Mouse (Mus musculus) c-Kit-positive CD71-negative TER-119-negative erythroid progenitor cells, embryonic 14.5 days (primary cell): ENCODE measurements around the gene Pparg.

Source experiments
- DNase-seq: peaks from one replicate; pipeline ENCODE4 v3.0.0-alpha.2; 2013; ENCODE audit warnings: low read depth

Gene Pparg

DNA sequence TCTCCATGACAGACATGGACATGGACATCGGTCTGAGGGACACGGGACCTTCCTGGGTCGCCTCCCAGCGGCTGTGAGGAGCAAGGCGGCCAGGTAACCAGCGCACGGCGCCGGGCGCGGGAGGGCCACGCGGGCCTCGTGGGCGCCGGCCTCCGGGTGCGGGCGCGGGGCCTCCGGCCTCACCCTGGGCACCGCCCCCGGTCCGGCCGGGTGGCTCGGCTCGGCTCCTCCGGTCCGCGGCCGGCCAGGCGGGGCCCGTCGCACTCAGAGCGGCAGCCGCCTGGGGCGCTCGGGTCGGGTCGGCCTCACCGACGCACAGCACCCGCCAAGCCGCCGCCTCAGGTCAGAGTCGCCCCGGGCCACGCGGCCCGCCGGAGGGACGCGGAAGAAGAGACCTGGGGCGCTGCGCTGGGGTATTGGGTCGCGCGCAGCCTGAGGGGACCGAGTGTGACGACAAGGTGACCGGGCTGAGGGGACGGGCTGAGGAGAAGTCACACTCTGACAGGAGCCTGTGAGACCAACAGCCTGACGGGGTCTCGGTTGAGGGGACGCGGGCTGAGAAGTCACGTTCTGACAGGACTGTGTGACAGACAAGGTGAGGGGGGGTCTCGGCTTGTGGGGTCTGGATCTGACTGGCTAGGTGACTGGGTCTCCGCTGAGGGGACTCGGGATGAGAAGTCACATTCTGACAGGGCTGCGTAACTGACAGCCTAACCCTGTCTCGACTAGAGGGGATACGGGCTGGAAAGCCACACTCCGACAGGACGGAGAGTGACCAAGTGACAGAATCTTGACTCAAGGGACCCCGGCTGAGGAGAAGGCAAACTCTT lies at the start of gene Pparg:
TSS of gene Pparg (plus strand) at position 176 of the 830 bp plus-strand sequence.
- peak; percentile 30 for DNase-seq

DNA sequence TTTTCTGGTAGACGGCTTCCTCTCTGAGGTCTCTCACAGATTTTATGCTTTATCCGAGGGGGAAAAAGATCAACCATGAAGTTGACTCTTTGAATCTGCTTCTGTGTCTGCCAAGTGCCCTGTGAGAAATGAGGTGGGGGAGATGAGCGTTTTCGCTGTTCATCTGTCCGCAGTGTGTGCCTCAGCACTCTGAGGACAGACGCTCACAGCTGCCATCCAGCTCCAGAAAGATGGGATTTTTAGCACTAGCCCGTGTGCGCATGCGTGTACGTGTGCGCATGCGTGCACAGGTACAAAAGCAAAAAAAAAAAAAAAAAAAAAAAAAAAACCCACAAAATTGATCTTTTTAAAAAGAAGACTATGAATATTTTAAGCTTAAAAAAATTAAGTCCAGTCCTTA lies 48.0 kb upstream of the Pparg start:
- DNase-seq: no peak

DNA sequence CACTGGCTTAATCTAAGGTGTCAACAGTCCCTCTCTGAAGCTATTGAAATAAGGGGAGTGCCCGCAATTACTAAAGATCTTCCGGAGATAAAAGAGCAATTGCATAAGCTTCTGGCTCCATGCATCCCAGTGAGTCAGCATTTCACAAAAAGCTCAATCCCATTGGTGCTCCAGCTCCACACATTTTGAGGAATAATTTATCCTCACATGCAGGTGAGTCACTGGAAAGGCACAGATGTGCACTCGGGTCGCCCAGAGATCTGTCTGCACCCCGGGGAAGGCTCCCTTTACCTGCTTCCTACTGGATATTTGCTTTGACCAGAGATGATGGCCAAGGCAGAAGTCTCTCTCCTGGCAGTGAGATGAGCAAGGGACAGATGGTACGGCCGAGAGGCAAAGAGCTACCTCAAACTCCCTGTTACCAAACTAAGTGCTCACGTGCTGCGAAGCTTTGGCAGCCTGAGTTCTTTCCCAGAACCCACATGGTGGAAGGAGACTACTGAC lies 47.5 kb upstream of the Pparg start:
- DNase-seq: no peak

DNA sequence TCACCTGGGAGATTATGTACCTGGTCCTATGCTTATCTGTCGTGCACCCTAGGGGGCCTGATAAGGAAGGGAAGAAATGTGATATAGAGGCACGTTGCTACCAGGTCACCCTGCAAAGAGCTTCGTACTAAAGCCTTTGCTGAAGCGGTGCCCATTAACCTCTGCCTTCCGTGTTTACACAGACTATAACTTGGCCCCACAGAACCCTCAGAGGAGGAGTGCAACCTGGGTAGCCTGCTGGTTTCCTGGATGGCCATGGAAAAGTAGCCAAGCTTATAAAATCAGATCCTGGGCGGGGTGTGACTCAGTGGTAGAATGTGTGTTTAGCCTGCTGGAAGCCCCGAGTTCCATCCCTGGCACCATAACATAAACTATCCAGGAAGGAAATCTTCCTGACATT lies 46.8 kb upstream of the Pparg start:
- DNase-seq: no peak

DNA sequence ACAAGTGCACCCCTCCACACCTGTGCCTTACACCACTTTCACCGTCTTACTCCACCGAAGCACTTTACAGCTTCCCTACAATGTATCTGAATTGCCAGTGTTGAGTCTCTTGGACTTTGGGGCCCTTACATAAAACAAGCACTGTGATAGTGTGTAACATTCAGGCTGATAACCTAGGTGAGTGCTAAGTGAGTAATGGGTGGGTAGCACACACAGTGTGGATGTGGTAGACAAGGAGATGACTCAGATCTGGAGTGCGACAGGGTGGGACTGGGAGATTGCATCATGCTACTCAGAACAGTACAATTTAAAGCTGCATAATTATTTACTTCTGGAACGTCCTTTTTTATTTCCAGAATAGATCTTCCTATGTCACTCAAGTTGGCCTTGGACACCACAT lies 45.0 kb upstream of the Pparg start:
- no peak for DNase-seq

DNA sequence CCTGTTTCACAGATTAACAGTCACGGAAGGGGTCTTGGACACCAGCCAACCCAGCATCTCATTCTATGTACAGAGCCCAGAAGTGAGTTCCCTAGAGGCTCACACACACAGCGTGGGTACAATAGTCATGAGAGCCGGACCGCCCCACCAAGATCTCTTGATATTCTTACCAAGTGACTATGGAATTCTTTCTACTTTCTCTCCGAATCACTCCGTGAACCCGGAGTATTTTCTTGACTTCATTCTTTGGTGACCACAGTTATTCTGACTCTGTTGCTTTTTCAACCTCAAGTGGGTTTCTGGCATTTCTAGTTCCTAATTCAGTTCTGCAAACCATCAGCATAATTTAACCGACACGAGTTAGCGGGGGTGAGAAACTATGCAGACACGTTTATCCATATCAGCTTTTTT lies 43.9 kb upstream of the Pparg start:
- DNase-seq: no peak

DNA sequence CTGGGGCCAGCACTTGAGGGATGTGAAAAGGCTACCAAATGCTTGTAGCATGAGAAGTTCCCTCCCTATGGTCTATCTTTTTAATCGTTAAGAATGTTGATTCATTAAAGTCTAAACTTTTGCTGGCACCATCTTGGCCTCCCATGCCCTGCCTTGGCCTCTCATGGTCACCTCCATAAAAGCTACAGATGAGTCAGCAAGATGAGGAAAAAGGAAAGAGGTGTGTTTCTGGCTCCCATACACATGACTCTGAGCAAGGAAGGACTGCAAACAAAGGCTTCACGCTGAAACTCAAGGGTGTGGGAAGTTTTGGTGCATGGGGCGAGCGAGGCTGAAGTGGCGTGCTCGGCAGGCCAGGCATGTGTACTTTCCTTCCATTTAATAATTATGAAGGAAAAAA lies 41.9 kb upstream of the Pparg start:
- no peak for DNase-seq

DNA sequence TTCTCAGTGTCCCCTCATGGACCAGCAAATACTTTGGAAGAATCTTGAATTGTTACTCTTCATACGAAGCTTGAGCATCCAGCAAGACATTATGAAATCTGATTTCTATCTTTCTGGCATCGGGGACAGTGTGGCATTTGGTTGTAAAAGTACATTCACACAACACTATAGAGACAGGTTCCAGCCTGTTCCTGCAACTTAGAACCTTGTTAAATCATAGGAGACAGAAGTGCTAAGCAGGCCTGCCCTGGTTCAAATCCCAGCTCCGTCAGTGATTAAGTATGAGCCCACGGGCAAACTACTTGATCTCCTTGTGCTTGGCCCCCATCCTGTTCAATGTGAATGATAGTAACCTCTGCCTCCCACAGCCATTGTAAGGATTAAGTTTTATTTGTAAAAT lies 41.1 kb upstream of the Pparg start:
- no peak for DNase-seq

DNA sequence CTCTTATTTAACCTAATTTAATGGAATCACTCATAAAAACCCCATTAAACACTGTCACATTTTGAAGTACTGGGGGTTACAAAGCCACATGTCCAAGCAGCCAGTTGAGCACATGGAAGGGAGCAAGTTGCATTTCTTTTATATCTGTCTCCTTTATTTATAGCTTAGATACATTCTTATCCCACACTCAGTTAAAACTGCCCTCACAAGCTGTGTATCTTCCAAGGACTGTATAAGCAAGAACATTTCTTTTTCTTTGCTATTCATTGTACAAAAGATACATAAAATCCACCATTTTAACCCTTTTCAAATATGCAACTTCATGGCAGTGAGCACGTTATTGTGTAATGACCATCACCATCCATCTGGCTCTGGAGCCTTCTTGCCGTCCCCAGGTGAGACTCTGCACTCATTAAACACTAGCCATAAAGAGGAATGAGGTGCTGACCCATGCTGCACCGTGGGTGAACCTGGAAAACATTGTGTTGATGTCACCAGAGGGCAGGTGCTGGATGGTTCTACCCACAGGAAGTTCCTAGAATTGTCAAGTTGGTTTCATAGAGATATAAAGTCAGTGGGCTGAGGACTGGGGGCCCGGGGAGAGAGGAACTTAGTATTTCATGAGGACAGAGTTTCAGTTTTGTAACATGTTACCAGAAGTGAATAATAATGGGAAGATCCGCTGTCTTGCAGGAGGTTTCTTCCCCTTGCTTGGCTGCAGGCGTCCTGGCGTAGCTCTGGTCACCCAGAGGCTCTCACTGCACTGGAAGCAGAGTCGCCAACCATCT lies 39.6 kb upstream of the Pparg start:
- DNase-seq: no peak

DNA sequence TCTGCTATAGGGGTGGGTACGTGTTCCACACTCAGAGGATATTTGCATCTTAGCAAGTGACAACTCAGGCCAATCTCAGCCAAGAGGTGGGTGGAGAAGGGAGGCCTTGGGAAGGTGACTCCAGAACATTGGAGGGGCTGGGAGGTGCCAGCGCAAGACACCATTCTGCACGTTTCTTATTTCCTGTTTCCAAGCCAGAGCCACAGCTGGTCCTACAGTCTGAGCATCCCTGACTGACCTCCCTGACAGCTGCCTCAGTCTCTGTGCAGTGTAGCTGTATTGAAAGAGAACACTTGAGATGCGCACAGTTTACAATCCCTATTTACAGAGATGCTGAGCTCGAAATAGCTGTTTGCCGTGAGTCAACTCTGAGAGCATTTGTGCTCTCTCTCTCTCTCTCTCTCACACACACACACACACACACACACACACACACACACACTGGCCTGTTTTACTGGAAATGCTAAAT lies 38.8 kb upstream of the Pparg start:
- no peak for DNase-seq

DNA sequence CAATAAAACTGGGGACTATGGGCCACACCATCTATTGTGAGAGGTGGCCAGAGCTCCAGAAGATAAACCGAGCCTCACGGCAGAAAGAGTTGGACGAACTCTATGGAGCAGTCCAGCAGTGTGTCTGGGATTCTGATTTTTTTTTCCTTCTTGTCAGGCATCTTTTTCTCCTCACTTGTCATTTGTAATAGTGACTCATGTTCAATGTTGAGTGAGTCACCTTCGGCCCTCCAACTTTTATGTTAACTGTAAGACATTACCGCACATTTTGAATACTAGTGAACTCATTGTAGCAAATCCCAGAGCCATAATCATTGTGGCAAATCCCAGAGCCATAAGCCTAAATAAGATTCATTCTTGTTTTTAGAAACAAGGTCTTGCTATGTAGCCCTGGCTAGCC lies 37.8 kb upstream of the Pparg start:
- DNase-seq: no peak

DNA sequence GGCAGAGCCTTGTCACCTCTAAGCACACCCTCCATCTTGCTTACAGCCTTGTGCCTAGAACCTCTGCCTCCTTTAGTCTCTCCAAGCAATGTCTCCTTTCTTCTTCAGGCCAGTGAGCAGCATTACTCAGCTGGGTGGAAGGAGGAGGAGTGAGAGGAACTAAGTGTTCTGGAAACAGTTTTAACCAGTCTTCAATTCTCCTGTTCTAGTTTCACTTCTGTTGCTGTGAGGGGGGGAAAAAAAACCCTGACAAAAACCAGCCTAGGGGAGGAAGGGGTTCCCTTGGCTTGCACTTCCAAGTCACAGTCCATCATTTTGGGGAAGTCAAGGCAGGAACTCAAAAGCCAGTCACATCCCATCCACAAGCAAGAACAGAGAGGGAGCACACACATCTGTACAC lies 29.8 kb upstream of the Pparg start:
- DNase-seq: no peak

DNA sequence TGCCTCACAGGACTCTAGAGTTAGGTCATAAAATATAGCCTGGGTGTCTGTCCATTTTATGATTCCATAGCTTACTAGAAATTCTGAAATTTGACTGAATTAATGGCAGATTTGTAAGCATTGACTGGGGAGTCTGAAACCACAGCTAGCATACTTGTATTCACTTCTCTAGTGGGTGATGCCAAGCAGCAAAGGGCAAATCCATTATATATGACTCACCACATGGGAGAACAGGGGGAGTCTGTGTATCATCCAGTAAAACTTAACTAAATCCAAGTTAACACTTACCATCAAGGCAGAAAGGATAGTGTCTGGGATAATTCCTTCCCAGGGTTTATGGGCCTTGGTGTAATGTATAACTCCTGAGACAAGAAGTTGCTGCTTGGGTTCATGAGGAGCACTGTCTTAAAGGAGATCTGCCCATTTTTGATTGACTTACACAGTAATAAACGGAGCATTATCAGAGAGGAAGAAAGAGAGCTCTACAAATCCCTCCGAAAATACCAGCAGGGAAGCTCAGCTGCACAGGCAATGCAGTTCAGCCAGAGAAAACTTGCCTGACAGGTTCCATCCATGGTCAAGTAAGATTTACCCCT lies 27.6 kb upstream of the Pparg start:
- no peak for DNase-seq

DNA sequence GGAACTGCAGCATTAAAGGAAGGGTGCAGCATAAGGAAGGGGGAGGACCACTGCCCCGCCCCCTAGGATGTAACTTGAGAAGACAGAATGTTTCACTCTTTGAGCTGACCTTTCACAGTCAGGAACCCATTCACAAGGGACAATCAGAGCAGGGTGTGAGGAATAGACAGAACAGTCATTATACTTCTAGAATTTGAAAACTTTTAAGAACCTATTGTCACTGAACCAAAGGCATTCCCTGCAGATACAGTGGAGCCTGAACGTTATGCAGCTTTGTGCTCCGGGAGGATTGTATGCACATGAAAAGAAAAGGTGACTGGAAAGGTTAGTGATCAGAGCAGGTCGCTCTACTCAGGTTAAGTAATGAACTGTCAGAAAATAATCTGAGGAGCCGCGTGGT lies 25.2 kb upstream of the Pparg start:
- no peak for DNase-seq

DNA sequence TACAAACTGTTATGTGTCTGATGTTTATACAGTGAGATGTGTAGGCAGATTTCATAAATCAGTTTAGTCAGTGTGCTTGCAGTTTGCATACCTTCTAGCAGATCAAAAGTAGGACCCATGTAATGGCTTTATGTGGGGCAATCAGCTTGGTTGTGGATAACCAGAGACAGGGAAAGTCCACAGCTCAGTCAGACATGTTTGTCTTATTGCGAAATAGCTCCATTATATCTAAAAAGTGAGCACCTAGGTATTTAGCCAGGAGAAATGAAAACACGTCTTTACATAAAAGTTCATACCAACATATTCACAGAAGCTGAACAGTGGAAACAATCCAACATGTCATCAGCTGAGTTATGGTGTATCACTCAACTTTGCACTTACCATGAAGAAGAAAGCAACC lies 20.7 kb upstream of the Pparg start:
- DNase-seq: no peak

DNA sequence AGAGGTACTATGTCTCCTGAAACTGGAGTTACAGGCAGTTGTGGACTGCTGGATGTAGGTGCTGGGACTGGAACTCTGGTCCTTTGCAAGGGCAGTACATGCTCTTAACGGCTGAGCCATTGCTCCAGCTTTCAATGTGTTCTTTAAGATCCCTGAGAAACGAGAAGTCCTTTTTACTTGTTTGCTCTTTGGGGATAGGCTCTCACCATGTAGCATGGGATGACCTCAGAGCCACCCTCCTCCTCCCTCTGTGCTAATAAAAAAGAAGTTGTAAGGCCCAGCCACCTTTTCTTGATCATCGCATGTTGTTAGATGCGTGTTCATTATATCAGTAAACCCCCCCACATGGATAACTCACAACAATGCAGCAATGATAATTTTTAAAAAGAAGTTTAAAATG lies 17.7 kb upstream of the Pparg start:
- no peak for DNase-seq

DNA sequence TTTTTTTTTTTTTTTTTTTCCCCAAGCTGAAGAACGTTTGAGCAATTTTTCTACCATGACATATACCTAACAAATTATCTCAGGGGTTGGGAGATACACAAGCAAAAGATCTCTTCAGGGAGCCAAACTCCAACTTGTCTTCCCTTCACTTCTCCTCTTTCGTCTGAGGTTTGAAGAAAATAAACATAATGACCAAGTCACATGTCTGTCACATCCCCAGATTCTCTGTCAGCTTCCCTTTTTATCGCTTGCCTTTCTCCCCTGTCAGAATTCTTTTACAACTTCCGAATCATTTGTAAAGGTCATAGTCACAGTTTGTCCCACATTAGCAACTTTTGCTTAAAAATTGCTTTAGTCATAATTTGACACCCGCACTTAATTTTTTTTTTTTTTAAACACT lies 17.2 kb upstream of the Pparg start:
- no peak for DNase-seq

DNA sequence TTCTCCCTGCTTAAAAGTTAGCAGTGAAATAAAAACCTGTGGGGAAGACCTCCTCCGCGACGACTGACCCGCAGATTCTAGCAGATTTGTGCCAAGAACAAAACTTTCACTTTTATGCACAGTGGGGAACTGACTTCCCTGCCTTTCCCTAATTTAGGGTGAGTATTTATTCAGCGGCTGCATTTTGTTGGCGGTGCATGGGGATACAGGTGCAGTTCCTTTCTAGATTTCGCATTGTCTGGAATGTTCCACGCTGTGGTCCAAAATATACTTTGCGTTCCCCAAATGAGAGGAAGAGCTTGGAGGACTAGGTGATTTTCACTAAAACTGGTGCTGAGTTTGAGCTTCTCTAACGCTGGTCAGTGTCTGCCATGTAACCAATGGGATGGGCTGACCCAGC lies 16.6 kb upstream of the Pparg start:
- DNase-seq: no peak

DNA sequence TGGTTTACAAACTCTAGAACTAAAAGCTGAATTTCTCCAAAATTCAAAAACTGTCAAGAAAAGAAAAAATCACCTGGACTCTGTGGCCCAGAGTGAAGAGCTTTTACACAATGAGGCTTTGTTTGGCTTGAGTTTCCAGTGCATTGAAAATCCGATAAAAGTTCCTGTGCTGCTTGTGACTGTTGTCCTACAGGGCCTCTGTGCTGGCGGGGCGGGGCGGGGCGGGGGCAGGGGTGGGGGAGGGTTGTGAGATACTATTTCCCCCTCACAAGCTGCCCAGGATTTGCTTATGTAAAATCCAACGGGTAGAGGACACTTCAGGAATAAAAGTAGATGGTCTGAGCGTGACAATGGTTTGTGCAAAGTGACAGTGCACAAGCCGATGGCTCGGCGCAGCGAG lies 16.2 kb upstream of the Pparg start:
- no peak for DNase-seq

DNA sequence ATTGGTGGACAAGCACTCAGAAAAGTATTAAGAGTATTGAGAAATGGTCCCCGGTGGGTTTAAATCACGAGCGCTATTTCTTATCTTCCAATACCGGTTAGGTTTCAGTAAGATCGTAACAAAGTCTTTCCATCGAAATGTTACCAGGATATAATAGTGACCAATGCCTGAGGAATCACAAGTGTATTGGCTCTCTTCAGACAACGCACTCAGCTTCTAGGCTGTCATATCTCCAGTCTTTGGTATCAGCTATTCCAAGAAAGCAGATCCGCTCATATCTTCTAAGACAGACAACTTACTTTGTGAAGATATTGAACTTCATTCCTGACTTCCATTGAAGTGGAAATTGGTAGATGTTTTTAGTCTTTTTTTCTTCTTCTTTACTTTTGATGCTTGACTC lies 15.7 kb upstream of the Pparg start:
- no peak for DNase-seq

DNA sequence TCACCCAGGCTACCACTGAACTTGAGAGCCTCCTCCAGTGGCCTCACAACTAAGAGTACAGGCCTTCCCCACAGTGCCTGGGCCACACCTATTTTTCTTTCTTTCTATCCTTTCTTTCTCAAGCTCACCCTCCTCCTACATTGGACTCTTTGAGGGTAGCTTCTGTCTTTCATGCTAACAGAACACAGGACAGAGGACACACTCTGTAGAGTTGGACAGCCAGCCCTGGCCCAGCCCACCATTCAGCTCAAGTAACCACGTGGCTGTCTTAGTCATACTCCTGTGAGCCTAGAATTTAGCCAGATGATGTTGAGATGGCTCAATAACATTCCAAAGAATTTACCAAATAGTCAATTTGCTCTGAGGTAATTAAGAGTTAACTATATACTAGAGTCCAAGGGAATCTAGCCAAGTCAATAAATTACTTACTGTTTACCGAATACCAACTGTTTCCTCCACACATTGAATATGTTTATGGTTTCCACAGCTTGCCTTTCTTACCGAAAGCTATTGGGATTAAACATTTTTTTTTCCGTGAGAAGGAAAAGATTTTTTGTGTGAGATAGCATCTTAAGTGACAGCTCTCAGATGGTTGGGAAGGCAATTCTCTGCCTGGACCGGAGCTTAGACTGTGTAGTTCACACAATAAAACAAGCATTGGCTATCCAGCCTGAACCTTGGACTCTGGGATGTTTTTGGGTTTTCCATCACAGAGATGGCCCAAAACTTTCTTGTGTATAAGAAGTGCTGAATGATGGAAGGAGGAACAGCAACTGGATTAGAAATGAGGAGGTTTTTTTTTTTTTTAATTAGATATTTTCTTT lies 10.9 kb upstream of the Pparg start:
- DNase-seq: no peak
